9 mouse cellular contexts compared by ENCODE assay signal in the genomic region with DNA sequence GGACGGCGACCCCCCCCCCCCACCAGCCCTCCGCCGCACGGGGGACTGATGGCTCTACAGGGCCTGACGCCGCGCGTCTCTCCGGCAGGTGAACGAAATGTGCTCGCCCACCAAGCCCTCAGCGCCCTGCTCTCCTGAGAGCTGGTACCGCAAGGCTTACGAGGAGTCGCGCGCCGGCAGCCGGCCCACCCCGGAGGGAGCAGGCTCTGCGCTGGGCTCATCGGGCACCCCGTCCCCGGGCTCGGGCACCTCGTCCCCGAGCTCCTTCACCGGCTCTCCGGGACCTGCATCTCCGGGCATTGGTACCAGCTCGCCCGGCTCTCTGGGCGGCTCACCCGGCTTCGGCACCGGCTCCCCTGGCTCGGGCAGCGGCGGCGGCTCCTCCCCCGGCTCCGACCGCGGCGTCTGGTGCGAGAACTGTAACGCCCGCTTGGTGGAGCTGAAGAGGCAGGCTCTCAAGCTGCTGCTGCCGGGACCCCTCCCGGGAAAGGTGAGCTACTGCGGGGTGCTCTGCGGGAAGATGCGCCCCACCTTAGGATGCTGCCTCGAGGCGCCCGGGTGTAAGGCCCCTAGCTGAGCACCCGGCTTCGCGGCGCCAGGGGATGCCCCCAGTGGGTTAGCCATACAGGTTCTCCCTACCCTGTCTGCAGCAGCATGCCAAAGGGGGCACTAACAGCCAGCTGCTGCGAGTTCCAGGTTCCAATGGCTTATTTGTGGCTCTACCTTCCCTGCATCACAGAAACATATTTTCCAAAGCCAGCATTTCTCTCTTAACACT. TPM values are rescaled to one million over a fixed set of nuclear protein-coding genes. Genes with fewer than 3 reads are reported as not detected.
DNase-seq lines count a peak whose midpoint lies in the region; ATAC-seq and TF ChIP-seq lines count a peak whose summit lies in the region.
"Had no signal": no experiment of that assay in that cellular context is flagged by ENCODE, and none has a peak within 500 bp of the region (broad histone marks: within the 10 kb centered on the region; RNA-seq: fewer than 3 reads in every experiment).

No protein-coding gene starts in this region.

- peak overlapping the region; percentile 100 for H3K4me2 ChIP-seq in forebrain, embryonic 15.5 days (replicated peaks)
- peak overlapping the region; percentile 68 for H3K4me2 ChIP-seq in liver, embryonic 14.5 days (ENCODE audit: low read depth)
- peak overlapping the region; percentile 99 for H3K4me2 ChIP-seq in neural tube, embryonic 11.5 days (ENCODE audit: low read depth)

- WGBS in forebrain, embryonic 15.5 days, result under 1% methylated on average over 59 of the region's 62 CpGs
- WGBS in liver, embryonic 14.5 days (ENCODE audit: insufficient replicate concordance), result under 1% methylated on average over 61 of the region's 62 CpGs
- WGBS in neural tube, embryonic 11.5 days, result 0% methylated on average over 60 of the region's 62 CpGs

- H3K9ac ChIP-seq in forebrain, embryonic 15.5 days (replicated peaks), result peak overlapping the region; percentile 73
- no peak overlapping the region for H3K9ac ChIP-seq in liver, embryonic 14.5 days (replicated peaks)
- peak overlapping the region; percentile 69 for H3K9ac ChIP-seq in neural tube, embryonic 11.5 days (ENCODE audit: low read length)

- no peaks in the 10 kb centered on the region for H3K27me3 ChIP-seq in C2C12 (ENCODE audit: control insufficient read depth, insufficient read depth, insufficient read length)
- peaks cover 12% of the 10 kb centered on the region for H3K27me3 ChIP-seq in forebrain, embryonic 15.5 days
- H3K27me3 ChIP-seq in liver, embryonic 14.5 days (ENCODE audit: control insufficient read depth, insufficient read depth, low read length), result peaks cover 57% of the 10 kb centered on the region
- H3K27me3 ChIP-seq in neural tube, embryonic 11.5 days (ENCODE audit: control insufficient read depth, insufficient read depth, low read length), result peaks cover 11% of the 10 kb centered on the region
- H3K27me3 ChIP-seq in testis, adult 2 months (ENCODE audit: control insufficient read depth, insufficient read depth, low read length), result no peaks in the 10 kb centered on the region; the same call in 1 of the 2 replicates
- H3K27me3 ChIP-seq: CH12.LX had no signal

- H3K27ac ChIP-seq in brown adipose tissue, adult 24 weeks (replicated peaks; ENCODE audit: low read depth, low read length), result no peak overlapping the region
- no peak overlapping the region for H3K27ac ChIP-seq in forebrain, embryonic 15.5 days (replicated peaks)
- no peak overlapping the region for H3K27ac ChIP-seq in liver, embryonic 14.5 days
- 0 out of 2 replicates have a peak overlapping the region, but pooled peaks have one; percentile 6 for H3K27ac ChIP-seq in neural tube, embryonic 11.5 days (ENCODE audit: low read depth, low read length)
- no peak overlapping the region for H3K27ac ChIP-seq in testis, adult 2 months (ENCODE audit: control insufficient read depth, insufficient read depth, low read depth, low read length)

- DNase-seq in heart, postnatal 10 days, result peak; percentile 87 to 88
- peak; percentile 76 to 89 for DNase-seq in kidney, postnatal 36 days
- DNase-seq in liver, embryonic 14.5 days (ENCODE audit: low read depth in 3 of 3, low spot score in 3 of 3), result no peak
- peak; percentile 86 for DNase-seq in neural tube, embryonic 11.5 days (ENCODE audit: low spot score)

- intact Hi-C loops in heart, postnatal 10 days (cut with DNase I), result loop anchor here (1.0 to 10.0 kb wide), 3 partner anchors 159 to 558 kb away; no protein-coding TSS in a partner anchor

- H3K9me3 ChIP-seq in forebrain, embryonic 15.5 days, result no peaks in the 10 kb centered on the region
- H3K9me3 ChIP-seq in liver, embryonic 14.5 days (ENCODE audit: control insufficient read depth, low read length), result no peaks in the 10 kb centered on the region
- H3K9me3 ChIP-seq in neural tube, embryonic 11.5 days (ENCODE audit: control insufficient read depth, low read length), result no peaks in the 10 kb centered on the region

- H3ac ChIP-seq in C2C12 (ENCODE audit: control insufficient read depth, insufficient read length, low read depth), result peak overlapping the region; percentile 25

- H3K4me3 ChIP-seq in C2C12 (ENCODE audit: insufficient read depth, poor library complexity, severe bottlenecking), result peak overlapping the region; percentile 42
- H3K4me3 ChIP-seq in brown adipose tissue, adult 24 weeks (ENCODE audit: insufficient read depth, low read depth, low read length), result peak overlapping the region; percentile 56
- H3K4me3 ChIP-seq in forebrain, embryonic 15.5 days, result peak overlapping the region; percentile 78
- H3K4me3 ChIP-seq in liver, embryonic 14.5 days (ENCODE audit: insufficient read depth in 1 of 2, low read depth in 2 of 2, low read length in 2 of 2), result peak overlapping the region; percentile 37 to 48
- peak overlapping the region; percentile 63 for H3K4me3 ChIP-seq in neural tube, embryonic 11.5 days (ENCODE audit: low read depth, low read length)
- peak overlapping the region; percentile 81 for H3K4me3 ChIP-seq in testis, adult 2 months (ENCODE audit: control insufficient read depth, low read depth, low read length)

- H3K79me2 ChIP-seq in C2C12 (ENCODE audit: control insufficient read depth, insufficient read depth), result peaks cover 30% of the 10 kb centered on the region

- ATAC-seq in forebrain, embryonic 15.5 days (replicated peaks), result peak; percentile 55
- peak; percentile 19; the same call in 1 of the 2 replicates for ATAC-seq in liver, embryonic 14.5 days (ENCODE audit: insufficient read depth)
- peak; percentile 32 for ATAC-seq in neural tube, embryonic 11.5 days (ENCODE audit: insufficient read depth, low FRiP score, low TSS enrichment)

- no peaks in the 10 kb centered on the region for H3K79me3 ChIP-seq in C2C12 (ENCODE audit: low read depth)

- H3K4me1 ChIP-seq in brown adipose tissue, adult 24 weeks (ENCODE audit: control insufficient read depth, insufficient read depth, insufficient read length, low read length), result peaks cover 11% of the 10 kb centered on the region; the same call in 1 of the 2 replicates
- peaks cover 36% of the 10 kb centered on the region for H3K4me1 ChIP-seq in forebrain, embryonic 15.5 days
- no peaks in the 10 kb centered on the region for H3K4me1 ChIP-seq in liver, embryonic 14.5 days (replicated peaks; ENCODE audit: control insufficient read depth in 2 of 2, insufficient read depth in 2 of 2, low read length in 1 of 2)
- H3K4me1 ChIP-seq in neural tube, embryonic 11.5 days (ENCODE audit: control insufficient read depth, insufficient read depth, low read length), result peaks cover 24% of the 10 kb centered on the region
- H3K4me1 ChIP-seq in testis, adult 2 months (ENCODE audit: control insufficient read depth, insufficient read depth, low read length), result peaks cover 19% of the 10 kb centered on the region

- H3K36me3 ChIP-seq in C2C12 (ENCODE audit: control insufficient read depth, insufficient read depth), result no peaks in the 10 kb centered on the region
- H3K36me3 ChIP-seq in forebrain, embryonic 15.5 days, result no peaks in the 10 kb centered on the region
- no peaks in the 10 kb centered on the region for H3K36me3 ChIP-seq in liver, embryonic 14.5 days (replicated peaks; ENCODE audit: control insufficient read depth, insufficient read depth, low read depth)
- no peaks in the 10 kb centered on the region for H3K36me3 ChIP-seq in neural tube, embryonic 11.5 days (ENCODE audit: control insufficient read depth, insufficient read depth, low read length)
- H3K36me3 ChIP-seq in testis, adult 2 months (ENCODE audit: control insufficient read depth, insufficient read depth, low read length), result no peaks in the 10 kb centered on the region

- TF ChIP-seq POLR2A in testis, adult 2 months (IDR thresholded peaks at IDR 0.05; ENCODE audit: control insufficient read depth, low read depth, low read length), result no peak

- TF ChIP-seq CTCF in C2C12 (IDR thresholded peaks at IDR 0.05; ENCODE audit: control insufficient read depth, insufficient read depth, insufficient read length), result peak; percentile 69
- peak; percentile 67 for TF ChIP-seq CTCF in liver, embryonic 14.5 days (IDR thresholded peaks at IDR 0.05; ENCODE audit: low read depth)
- TF ChIP-seq CTCF in testis, adult 2 months (IDR thresholded peaks at IDR 0.05; ENCODE audit: control insufficient read depth, insufficient read depth, insufficient replicate concordance, low read depth, low read length), result peak; percentile 37; the same call in 1 of the 2 replicates

- no peak for TF ChIP-seq EP300 in liver, embryonic 14.5 days (IDR thresholded peaks at IDR 0.05; ENCODE audit: low read depth)

TF ChIP-seq in C2C12, 6 proteins besides CTCF, POLR2A, EP300 and RAD21:
- TF ChIP-seq MAX (IDR thresholded peaks at IDR 0.05), result no peak

RNA-seq across cellular contexts. Expression of gene Kif26b, which starts 1.6 kb away (rescaled TPM):
- polyA plus RNA-seq in C2C12 (2012; fragmentation: generic; extraction: Trizol), result 1.8 TPM
- not detected in 2 replicates for polyA plus RNA-seq in brown adipose tissue, adult 24 weeks (2012; ENCODE audit: insufficient read depth, insufficient read length, missing spikeins)
- polyA plus RNA-seq in forebrain, embryonic 15.5 days (2015; fragmentation: Nextera tagmentation; extraction: Ambion mirVana), result 4.3 and 4.5 TPM in 2 replicates
- total RNA-seq in heart, postnatal 10 days (2021), result 10 to 100 TPM; 10.9 to 12.9 TPM
- polyA plus RNA-seq in liver, embryonic 14.5 days (2012; rRNA removed), result 0.05 and 0.07 TPM in 2 replicates
- 0.01 and 0.05 TPM in 2 replicates for polyA plus RNA-seq in liver, embryonic 14.5 days (2014; fragmentation: Nextera tagmentation; extraction: Ambion mirVana)
- polyA plus RNA-seq in neural tube, embryonic 11.5 days (2014; fragmentation: Nextera tagmentation; extraction: Ambion mirVana), result 6.5 and 8.4 TPM in 2 replicates
- 0.25 and 0.43 TPM in 2 replicates for polyA plus RNA-seq in testis, adult 2 months (2012; rRNA removed)
- total RNA-seq: CH12.LX had no signal

Comparison
In these comparisons a context has a peak if more than half of its experiments do, and no peak if none do; other contexts are left out.
1. DNase-seq: peak in heart, postnatal 10 days (2 of 2), kidney, postnatal 36 days (2 of 2) and neural tube, embryonic 11.5 days (single experiment); none in liver, embryonic 14.5 days (0 of 3).
2. Peak in every context shown above with its lines, with median percentiles within 50 percentile points of each other: H3K4me3 ChIP-seq, CTCF ChIP-seq, ATAC-seq and H3K4me2 ChIP-seq.